Mouse (Mus musculus) myocyte (in vitro differentiated cells): ENCODE results near the gene Olfr374. TPM values are rescaled to one million over a fixed set of nuclear protein-coding genes. Genes with fewer than 3 reads are reported as not detected.

Source experiments
- H3K27me3 ChIP-seq: one replicate; pipeline ENCODE4 v1.6.1; 2011; ENCODE audit not compliant: control insufficient read depth, insufficient read depth, insufficient read length
- H3K36me3 ChIP-seq: one replicate; pipeline ENCODE4 v1.6.1; 2011; ENCODE audit not compliant: control insufficient read depth, insufficient read depth
- H3K4me2 ChIP-seq: one replicate; pipeline ENCODE4 v1.6.1; 2011; ENCODE audit warnings: low read depth, control low read depth
- H3K4me3 ChIP-seq: one replicate; pipeline ENCODE4 v1.5.1; 2011; ENCODE audit warnings: mild to moderate bottlenecking, control low read depth, moderate library complexity
- H3K79me2 ChIP-seq: one replicate; pipeline ENCODE4 v1.6.1; 2011; ENCODE audit not compliant: control insufficient read depth, insufficient read depth
- H3ac ChIP-seq: one replicate; pipeline ENCODE4 v1.6.1; 2011; ENCODE audit not compliant: control insufficient read depth, insufficient read length
- CEBPB ChIP-seq: IDR thresholded peaks from 2 replicates; pipeline ENCODE4 v1.6.1; 2011; ENCODE audit warnings: mild to moderate bottlenecking, moderate library complexity; ENCODE audit not compliant: poor library complexity, insufficient read depth, severe bottlenecking
- E2F4 ChIP-seq: IDR thresholded peaks from one replicate; pipeline ENCODE4 v1.6.1; 2011; ENCODE audit warnings: mild to moderate bottlenecking, control low read depth, moderate library complexity; ENCODE audit not compliant: insufficient read depth
- MAX ChIP-seq: IDR thresholded peaks from one replicate; pipeline ENCODE4 v1.6.1; 2011; ENCODE audit warnings: low read depth, mild to moderate bottlenecking, control low read depth
- MYOD1 ChIP-seq, 3 experiments: IDR thresholded peaks; one replicate each; pipeline ENCODE4 v1.6.1; 2011; ENCODE audit warnings: control low read depth in 2 of 3, low read depth in 2 of 3, mild to moderate bottlenecking in 2 of 3, moderate library complexity in 1 of 3; ENCODE audit not compliant: insufficient read length in 2 of 3, control insufficient read depth in 1 of 3
- MYOG ChIP-seq, 3 experiments: IDR thresholded peaks; one replicate each; pipeline ENCODE4 v1.6.1; 2011; ENCODE audit warnings: control low read depth in 2 of 3, low read depth in 2 of 3, mild to moderate bottlenecking in 2 of 3; ENCODE audit not compliant: insufficient read length in 2 of 3, control insufficient read depth in 1 of 3, insufficient read depth in 1 of 3
- POLR2A ChIP-seq: IDR thresholded peaks from one replicate; pipeline ENCODE4 v1.6.1; 2011; ENCODE audit warnings: low read depth, mild to moderate bottlenecking, control low read depth, moderate library complexity; ENCODE audit not compliant: insufficient read length
- POLR2AphosphoS2 ChIP-seq: IDR thresholded peaks from one replicate; pipeline ENCODE4 v1.6.1; 2011; ENCODE audit warnings: low read depth, control low read depth; ENCODE audit not compliant: insufficient read length
- REST ChIP-seq: IDR thresholded peaks from one replicate; pipeline ENCODE4 v1.6.1; 2011; ENCODE audit warnings: mild to moderate bottlenecking, control low read depth, moderate library complexity; ENCODE audit not compliant: insufficient read depth, insufficient read length
- SRF ChIP-seq: IDR thresholded peaks from one replicate; pipeline ENCODE4 v1.6.1; 2011; ENCODE audit warnings: low read depth; ENCODE audit not compliant: control insufficient read depth, insufficient read length
- TCF12 ChIP-seq: IDR thresholded peaks from one replicate; pipeline ENCODE4 v1.6.1; 2011; ENCODE audit warnings: mild to moderate bottlenecking, control low read depth; ENCODE audit not compliant: poor library complexity, insufficient read depth, severe bottlenecking
- TCF3 ChIP-seq: IDR thresholded peaks from one replicate; pipeline ENCODE4 v1.6.1; 2011; ENCODE audit warnings: low read depth, control low read depth; ENCODE audit not compliant: insufficient read length
- USF1 ChIP-seq: IDR thresholded peaks from one replicate; pipeline ENCODE4 v1.6.1; 2011; ENCODE audit warnings: low read depth, mild to moderate bottlenecking, control low read depth, moderate library complexity
- polyA plus RNA-seq: library from polyadenylated mRNA; unstranded; fragments of >200 nt; fragmentation: generic; extraction: Trizol; gene quantifications from one replicate; pipeline ENCODE4 v1.2.1, GENCODE M21; 2012; ENCODE audit warnings: missing spikeins

Gene Olfr374
- polyA plus RNA-seq, 1 experiment: not detected

GRCm38 (mm10) chr8:72132891-72133290 lies 26.1 kb downstream of the Olfr374 start:
- H3ac ChIP-seq: no peak overlapping the region
- no peak for TF ChIP-seq USF1
- TF ChIP-seq MYOD1 (IDR thresholded peaks at IDR 0.05; ENCODE audit: control insufficient read depth in 1 of 3, insufficient read length in 2 of 3, low read depth in 2 of 3): peak in 1 of 3 experiments; percentile 20

GRCm38 (mm10) chr8:72133507-72133906 lies 26.7 kb downstream of the Olfr374 start:
- Histone ChIP-seq H3K79me2 (peaks cover 27% of the 10 kb centered on the region), H3K36me3 (peaks cover 1% of the 10 kb centered on the region), H3K4me2 (no peak overlapping the region), H3ac (no peak overlapping the region), H3K4me3 (no peak overlapping the region), H3K27me3 (no peaks in the 10 kb centered on the region)
- TF ChIP-seq SRF (no peak), E2F4 (no peak), CEBPB (no peak), TCF12 (no peak), POLR2A (no peak), USF1 (no peak), MYOD1 (IDR thresholded peaks at IDR 0.05; ENCODE audit: control insufficient read depth in 1 of 3, insufficient read length in 2 of 3, low read depth in 2 of 3) (no peak), TCF3 (no peak)

More at GRCm38 (mm10) chr8:72132891-72133290, 26.1 kb downstream of the Olfr374 start:
- Histone ChIP-seq H3K4me3 (no peak overlapping the region), H3K36me3 (no peaks in the 10 kb centered on the region), H3K79me2 (peaks cover 21% of the 10 kb centered on the region), H3K4me2 (no peak overlapping the region), H3K27me3 (no peaks in the 10 kb centered on the region)

- H3K4me2 ChIP-seq: peak within 1 kb of the TSS; percentile 93
- H3K36me3 ChIP-seq: peaks cover 14% of the 10 kb centered on the region
- TF ChIP-seq TCF3 (peak; percentile 36), MYOG (IDR thresholded peaks at IDR 0.05; ENCODE audit: control insufficient read depth in 1 of 3, insufficient read depth in 1 of 3, insufficient read length in 2 of 3, low read depth in 2 of 3) (peak in 2 of 3 experiments; percentile 86 to 88), SRF (no peak), MYOD1 (IDR thresholded peaks at IDR 0.05; ENCODE audit: control insufficient read depth in 1 of 3, insufficient read length in 2 of 3, low read depth in 2 of 3) (peak in 2 of 3 experiments; percentile 76 to 86), CEBPB (no peak), REST (no peak), POLR2AphosphoS2 (peak; percentile 90), USF1 (no peak), TCF12 (no peak), MAX (no peak), E2F4 (no peak), POLR2A (peak; percentile 95)
- peak within 1 kb of the TSS; percentile 90 for H3K4me3 ChIP-seq
- no peaks in the 10 kb centered on the region for H3K27me3 ChIP-seq
- peak within 1 kb of the TSS; percentile 80 for H3ac ChIP-seq
- H3K79me2 ChIP-seq: peaks cover 40% of the 10 kb centered on the region
These were observed 28.1 kb downstream of the Olfr374 start, which contains the start of gene Tpm4 for GRCm38 (mm10) chr8:72134756-72135445. Gene Tpm4 (plus strand): TSS chr8:72134975.

GRCm38 (mm10) chr8:72135446-72136301 lies 28.8 kb downstream of the Olfr374 start:
- no peak for TF ChIP-seq REST
- TF ChIP-seq MAX: no peak
- TF ChIP-seq E2F4: no peak
- no peak for TF ChIP-seq MYOD1 (IDR thresholded peaks at IDR 0.05; ENCODE audit: control insufficient read depth in 1 of 3, insufficient read length in 2 of 3, low read depth in 2 of 3)
- no peak for TF ChIP-seq TCF12
- TF ChIP-seq POLR2A: no peak
- no peak for TF ChIP-seq MYOG (IDR thresholded peaks at IDR 0.05; ENCODE audit: control insufficient read depth in 1 of 3, insufficient read depth in 1 of 3, insufficient read length in 2 of 3, low read depth in 2 of 3)
- no peak for TF ChIP-seq SRF
- TF ChIP-seq TCF3: no peak
- no peak for TF ChIP-seq POLR2AphosphoS2
- no peak for TF ChIP-seq USF1
- no peak for TF ChIP-seq CEBPB
- no peaks in the 10 kb centered on the region for H3K27me3 ChIP-seq
- peaks cover 48% of the 10 kb centered on the region for H3K79me2 ChIP-seq
- H3K4me3 ChIP-seq: peak overlapping the region; percentile 90
- H3K36me3 ChIP-seq: peaks cover 15% of the 10 kb centered on the region
- peak overlapping the region; percentile 93 for H3K4me2 ChIP-seq
- peak overlapping the region; percentile 80 for H3ac ChIP-seq
